Mouse (Mus musculus) urinary bladder, postnatal 10 days (tissue): ENCODE data around the gene Olfr146.

Source experiments
- DNase-seq: peaks from one replicate; pipeline ENCODE4 v3.0.0; 2022; ENCODE audit warnings: low spot score

The Olfr146 gene

GRCm38 (mm10) chr9:39023277-39023676, at the start of gene Olfr146:
Gene Olfr146 (minus strand): TSS chr9:39023377.
- DNase-seq: no peak

GRCm38 (mm10) chr9:39064851-39065250, 41.7 kb upstream of the Olfr146 start, which contains the start of gene Olfr937:
Gene Olfr937 (minus strand): TSS chr9:39064951.
- DNase-seq: no peak

GRCm38 (mm10) chr9:38999583-38999982, 23.6 kb downstream of the Olfr146 start, which contains the start of gene Olfr935:
Gene Olfr935 (minus strand): TSS chr9:38999683.
- no peak for DNase-seq

GRCm38 (mm10) chr9:38988215-38988614, 35.0 kb downstream of the Olfr146 start, which contains the start of gene Olfr934:
Gene Olfr934 (minus strand): TSS chr9:38988315.
- DNase-seq: no peak

GRCm38 (mm10) chr9:38972013-38972412, 51.2 kb downstream of the Olfr146 start, which contains the start of gene Olfr933:
Gene Olfr933 (plus strand): TSS chr9:38972313.
- no peak for DNase-seq
